Mouse (Mus musculus): Measurements from ENCODE around the gene Aoc3. TPM values are rescaled to one million over a fixed set of nuclear protein-coding genes. Genes with fewer than 3 reads are reported as not detected.
"Not testable (repeated sequence)": the region's sequence is repeated elsewhere in the genome, so short reads cannot be mapped to it uniquely, and the experiment has no call there.

Aoc3 gene
- total RNA-seq, 1 experiment from 2014 or later: 0.10 TPM

GRCm38 (mm10) chr11:101354438-101355010, 24.1 kb downstream of the Aoc3 start:
- ATAC-seq (replicated peaks in 1 of 2; ENCODE audit: insufficient read depth in 1 of 2, low FRiP score in 2 of 2, low TSS enrichment in 1 of 2, low read depth in 1 of 2, poor library complexity in 2 of 2, severe bottlenecking in 2 of 2): no peak

GRCm38 (mm10) chr11:101355916-101356315, 25.5 kb downstream of the Aoc3 start:
- ATAC-seq (replicated peaks in 1 of 2; ENCODE audit: insufficient read depth in 1 of 2, low FRiP score in 2 of 2, low TSS enrichment in 1 of 2, low read depth in 1 of 2, poor library complexity in 2 of 2, severe bottlenecking in 2 of 2): no peak

- peak; percentile 42 to 74 for ATAC-seq (replicated peaks in 1 of 2; ENCODE audit: insufficient read depth in 1 of 2, low FRiP score in 2 of 2, low TSS enrichment in 1 of 2, low read depth in 1 of 2, poor library complexity in 2 of 2, severe bottlenecking in 2 of 2)
These were observed 27.2 kb downstream of the Aoc3 start for GRCm38 (mm10) chr11:101357505-101358182.

GRCm38 (mm10) chr11:101359776-101360175, 29.4 kb downstream of the Aoc3 start:
- ATAC-seq (replicated peaks in 1 of 2; ENCODE audit: insufficient read depth in 1 of 2, low FRiP score in 2 of 2, low TSS enrichment in 1 of 2, low read depth in 1 of 2, poor library complexity in 2 of 2, severe bottlenecking in 2 of 2): no peak

GRCm38 (mm10) chr11:101360651-101361113, 30.3 kb downstream of the Aoc3 start:
- ATAC-seq (replicated peaks in 1 of 2; ENCODE audit: insufficient read depth in 1 of 2, low FRiP score in 2 of 2, low TSS enrichment in 1 of 2, low read depth in 1 of 2, poor library complexity in 2 of 2, severe bottlenecking in 2 of 2): no peak

GRCm38 (mm10) chr11:101364531-101364931, 34.1 kb downstream of the Aoc3 start:
- no peak for ATAC-seq (replicated peaks in 1 of 2; ENCODE audit: insufficient read depth in 1 of 2, low FRiP score in 2 of 2, low TSS enrichment in 1 of 2, low read depth in 1 of 2, poor library complexity in 2 of 2, severe bottlenecking in 2 of 2)

- ATAC-seq (replicated peaks in 1 of 2; ENCODE audit: insufficient read depth in 1 of 2, low FRiP score in 2 of 2, low TSS enrichment in 1 of 2, low read depth in 1 of 2, poor library complexity in 2 of 2, severe bottlenecking in 2 of 2): no peak
These were observed 37.0 kb downstream of the Aoc3 start, which contains the start of gene G6pc for GRCm38 (mm10) chr11:101367326-101367935. G6pc (plus strand) TSS chr11:101367561.

GRCm38 (mm10) chr11:101370141-101370540, 39.7 kb downstream of the Aoc3 start:
- ATAC-seq (replicated peaks in 1 of 2; ENCODE audit: insufficient read depth in 1 of 2, low FRiP score in 2 of 2, low TSS enrichment in 1 of 2, low read depth in 1 of 2, poor library complexity in 2 of 2, severe bottlenecking in 2 of 2): no peak

GRCm38 (mm10) chr11:101374421-101374938, 44.1 kb downstream of the Aoc3 start:
- ATAC-seq (replicated peaks in 1 of 2; ENCODE audit: insufficient read depth in 1 of 2, low FRiP score in 2 of 2, low TSS enrichment in 1 of 2, low read depth in 1 of 2, poor library complexity in 2 of 2, severe bottlenecking in 2 of 2): no peak

GRCm38 (mm10) chr11:101378196-101378595, 47.8 kb downstream of the Aoc3 start:
- ATAC-seq (replicated peaks in 1 of 2; ENCODE audit: insufficient read depth in 1 of 2, low FRiP score in 2 of 2, low TSS enrichment in 1 of 2, low read depth in 1 of 2, poor library complexity in 2 of 2, severe bottlenecking in 2 of 2): not testable (repeated sequence)

GRCm38 (mm10) chr11:101378926-101379325, 48.5 kb downstream of the Aoc3 start:
- no peak for ATAC-seq (replicated peaks in 1 of 2; ENCODE audit: insufficient read depth in 1 of 2, low FRiP score in 2 of 2, low TSS enrichment in 1 of 2, low read depth in 1 of 2, poor library complexity in 2 of 2, severe bottlenecking in 2 of 2)

- ATAC-seq (replicated peaks in 1 of 2; ENCODE audit: insufficient read depth in 1 of 2, low FRiP score in 2 of 2, low TSS enrichment in 1 of 2, low read depth in 1 of 2, poor library complexity in 2 of 2, severe bottlenecking in 2 of 2): no peak
These were observed 51.4 kb downstream of the Aoc3 start for GRCm38 (mm10) chr11:101381817-101382216.

Other genes starting within 250 kb of the Aoc3 start
- 20.0 and 21.7 TPM in 2 replicates for gene Coasy, start 248.0 kb upstream of the Aoc3 start, total RNA-seq (2017)
- gene Mlx, start 243.3 kb upstream of the Aoc3 start, total RNA-seq (2017): 36.5 and 57.0 TPM in 2 replicates
- gene Psmc3ip, start 235.2 kb upstream of the Aoc3 start, total RNA-seq (2017): 34.5 and 60.5 TPM in 2 replicates
- 30.9 and 38.8 TPM in 2 replicates for gene Retreg3, start 210.7 kb upstream of the Aoc3 start, total RNA-seq (2017)
- 30.0 and 47.4 TPM in 2 replicates for gene Tubg1, start 210.7 kb upstream of the Aoc3 start, total RNA-seq (2017)
- gene Tubg2, start 174.7 kb upstream of the Aoc3 start, total RNA-seq (2017): not detected in 2 replicates
- 0.31 TPM in 1 of 2 replicates, not detected in the other for gene Cntnap1, start 160.1 kb upstream of the Aoc3 start, total RNA-seq (2017)
- 0.50 TPM in 1 of 2 replicates, not detected in the other for gene Plekhh3, start 159.3 kb upstream of the Aoc3 start, total RNA-seq (2017)
- not detected in 2 replicates for gene Ccr10, start 155.2 kb upstream of the Aoc3 start, total RNA-seq (2017)
- 38.1 and 45.0 TPM in 2 replicates for gene Ezh1, start 104.1 kb upstream of the Aoc3 start, total RNA-seq (2017)
- 6.9 TPM in 1 of 2 replicates, not detected in the other for gene Ramp2, start 84.6 kb upstream of the Aoc3 start, total RNA-seq (2017)
- 55.0 and 59.3 TPM in 2 replicates for gene Vps25, start 76.9 kb upstream of the Aoc3 start, total RNA-seq (2017)
- 0.63 TPM in 1 of 2 replicates, not detected in the other for gene Wnk4, start 70.0 kb upstream of the Aoc3 start, total RNA-seq (2017)
- 1.3 and 2.4 TPM in 2 replicates for gene Cntd1, start 51.6 kb upstream of the Aoc3 start, total RNA-seq (2017)
- 24.6 and 33.0 TPM in 2 replicates for gene Coa3, start 51.5 kb upstream of the Aoc3 start, total RNA-seq (2017)
- gene Becn1, start 28.3 kb upstream of the Aoc3 start, total RNA-seq (2017): 139 and 177 TPM in 2 replicates
- 101 and 128 TPM in 2 replicates for gene Psme3, start 14.4 kb upstream of the Aoc3 start, total RNA-seq (2017)
- 1.1 and 2.6 TPM in 2 replicates for gene Aoc2, start 5.5 kb upstream of the Aoc3 start, total RNA-seq (2017)
- not detected in 2 replicates for gene G6pc, start 37.0 kb downstream of the Aoc3 start, total RNA-seq (2017)
- 46.5 and 52.0 TPM in 2 replicates for gene Aarsd1, start 87.0 kb downstream of the Aoc3 start, total RNA-seq (2017)
- 1.6 TPM in 1 of 2 replicates, not detected in the other for gene Gm27029, start 94.2 kb downstream of the Aoc3 start, total RNA-seq (2017)
- 4.8 and 7.0 TPM in 2 replicates for gene Rundc1, start 94.5 kb downstream of the Aoc3 start, total RNA-seq (2017)
- 1.0 TPM in 1 of 2 replicates, not detected in the other for gene Ptges3l, start 94.7 kb downstream of the Aoc3 start, total RNA-seq (2017)
- gene Rpl27, start 111.7 kb downstream of the Aoc3 start, total RNA-seq (2017): 2,436 and 4,983 TPM in 2 replicates
- 34.3 and 37.2 TPM in 2 replicates for gene Ifi35, start 117.8 kb downstream of the Aoc3 start, total RNA-seq (2017)
- 5.3 and 5.8 TPM in 2 replicates for gene Rnd2, start 134.4 kb downstream of the Aoc3 start, total RNA-seq (2017)
- gene Vat1, start 135.6 kb downstream of the Aoc3 start, total RNA-seq (2017): 22.9 and 29.3 TPM in 2 replicates
- 38.6 and 42.1 TPM in 2 replicates for gene Brca1, start 221.3 kb downstream of the Aoc3 start, total RNA-seq (2017)
- gene Nbr1, start 221.5 kb downstream of the Aoc3 start, total RNA-seq (2017): 85.9 and 90.5 TPM in 2 replicates